Mouse (Mus musculus): ENCODE measurements around the gene Ano7. TPM values are rescaled to one million over a fixed set of nuclear protein-coding genes. Genes with fewer than 3 reads are reported as not detected.

Ano7 gene
- polyA plus RNA-seq (2011; ENCODE audit: insufficient read length, low read depth, missing spikeins) = 0.23 and 0.40 TPM in 2 replicates

DNA sequence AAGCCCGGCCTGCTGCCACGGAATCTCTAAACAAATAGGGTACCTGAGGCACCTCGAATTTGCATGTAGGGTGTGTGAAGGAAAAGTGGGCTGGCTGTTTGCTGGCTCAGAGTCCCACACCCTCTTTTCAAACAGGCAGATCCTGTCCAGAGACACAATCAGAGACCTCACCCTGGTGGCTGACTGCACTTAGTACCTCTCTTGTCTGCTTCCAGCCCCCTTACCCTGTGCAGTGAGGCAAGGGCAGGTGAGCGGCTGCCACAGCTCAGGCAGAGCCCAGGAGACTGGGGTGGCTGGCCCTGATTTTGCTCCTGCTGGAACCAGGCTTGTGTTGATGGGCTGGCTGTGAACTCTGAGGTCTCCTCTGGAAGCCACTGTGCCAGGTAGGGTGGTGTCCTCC is at the start of gene Ano7:
Gene Ano7, plus strand, starts transcription at position 266 of the 400 bp plus-strand sequence.
- no peaks in the 10 kb centered on the region for H3K4me1 ChIP-seq (ENCODE audit: control insufficient read depth, insufficient read depth, low read length)
- no peak within 1 kb of the TSS for H3K27ac ChIP-seq (ENCODE audit: insufficient read depth, low read length)
- TF ChIP-seq POLR2A (IDR thresholded peaks at IDR 0.05; ENCODE audit: low read depth, low read length) (no peak), CTCF (IDR thresholded peaks at IDR 0.05; ENCODE audit: borderline replicate concordance, insufficient read depth, low read length) (no peak)
- H3K4me3 ChIP-seq (ENCODE audit: insufficient read depth, low read length) = no peak within 1 kb of the TSS

DNA sequence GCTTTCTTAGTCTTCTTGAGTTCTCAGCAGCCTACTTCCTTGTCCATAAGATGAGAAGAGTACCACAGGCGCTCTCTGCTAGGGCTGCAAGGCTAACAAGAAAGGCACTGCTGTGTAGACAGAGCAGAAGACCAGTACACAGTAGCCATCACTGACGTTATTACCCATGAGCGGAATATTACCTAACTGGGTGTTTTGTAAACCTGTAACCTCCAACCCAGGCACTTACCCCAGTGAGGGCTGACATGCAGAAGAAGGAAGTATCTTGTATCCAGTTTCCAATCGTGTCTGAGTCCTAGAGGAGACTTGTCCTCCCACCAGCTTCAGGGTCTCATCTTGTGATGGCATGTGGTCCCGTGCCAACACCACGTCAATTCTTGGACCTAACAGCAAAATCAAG is 49.8 kb upstream of the Ano7 start:
- Histone ChIP-seq H3K27ac (ENCODE audit: insufficient read depth, low read length) (no peak overlapping the region), H3K4me3 (ENCODE audit: insufficient read depth, low read length) (no peak overlapping the region), H3K4me1 (ENCODE audit: control insufficient read depth, insufficient read depth, low read length) (peaks cover 3% of the 10 kb centered on the region; the same call in 1 of the 2 replicates)
- TF ChIP-seq CTCF (IDR thresholded peaks at IDR 0.05; ENCODE audit: borderline replicate concordance, insufficient read depth, low read length) = no peak
- no peak for TF ChIP-seq POLR2A (IDR thresholded peaks at IDR 0.05; ENCODE audit: low read depth, low read length)

DNA sequence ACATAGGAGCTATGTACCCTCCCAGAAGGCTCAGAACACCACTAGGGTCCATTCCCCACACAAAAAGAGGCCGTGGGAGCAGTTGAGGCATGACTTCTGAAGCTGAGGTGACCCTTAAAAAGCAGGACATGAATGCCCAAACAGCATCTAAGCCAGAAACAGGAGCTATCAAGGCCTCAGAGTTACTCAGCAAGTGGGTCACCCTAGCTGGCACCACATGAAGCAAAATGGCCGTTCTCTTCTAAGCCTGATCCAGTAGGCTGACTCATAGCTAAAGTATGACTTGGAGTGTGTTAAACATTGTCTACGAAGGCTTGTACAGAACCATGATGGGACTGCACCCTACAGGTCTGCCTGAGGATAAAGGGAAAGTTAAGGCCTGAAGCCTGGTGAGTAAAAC is 47.3 kb upstream of the Ano7 start:
- TF ChIP-seq POLR2A (IDR thresholded peaks at IDR 0.05; ENCODE audit: low read depth, low read length) = no peak
- no peak for TF ChIP-seq CTCF (IDR thresholded peaks at IDR 0.05; ENCODE audit: borderline replicate concordance, insufficient read depth, low read length)
- peaks cover 3% of the 10 kb centered on the region; the same call in 1 of the 2 replicates for H3K4me1 ChIP-seq (ENCODE audit: control insufficient read depth, insufficient read depth, low read length)
- no peak overlapping the region for H3K27ac ChIP-seq (ENCODE audit: insufficient read depth, low read length)
- no peak overlapping the region for H3K4me3 ChIP-seq (ENCODE audit: insufficient read depth, low read length)

DNA sequence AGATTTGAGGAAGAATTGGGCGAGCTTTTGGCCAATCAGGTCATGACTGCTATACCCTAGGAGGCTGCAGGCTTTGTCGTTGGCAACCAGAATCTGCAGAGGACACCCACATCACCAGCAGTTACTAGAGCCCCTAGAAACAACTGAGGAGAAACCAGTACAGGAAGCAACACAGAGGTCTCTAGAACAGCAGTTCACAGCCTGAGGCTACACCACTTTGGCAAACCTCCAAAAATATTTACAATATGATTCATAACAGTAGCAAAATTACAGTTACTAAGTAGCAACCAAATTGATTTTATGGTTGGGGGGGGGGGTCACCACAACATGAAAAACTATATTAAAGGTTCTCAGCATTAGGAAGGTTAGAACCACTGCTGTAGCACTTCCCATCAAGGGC is 39.1 kb upstream of the Ano7 start:
- TF ChIP-seq POLR2A (IDR thresholded peaks at IDR 0.05; ENCODE audit: low read depth, low read length) (no peak), CTCF (IDR thresholded peaks at IDR 0.05; ENCODE audit: borderline replicate concordance, insufficient read depth, low read length) (no peak)
- H3K4me3 ChIP-seq (ENCODE audit: insufficient read depth, low read length) = no peak overlapping the region
- peaks cover 9% of the 10 kb centered on the region for H3K4me1 ChIP-seq (ENCODE audit: control insufficient read depth, insufficient read depth, low read length)
- no peak overlapping the region for H3K27ac ChIP-seq (ENCODE audit: insufficient read depth, low read length)

DNA sequence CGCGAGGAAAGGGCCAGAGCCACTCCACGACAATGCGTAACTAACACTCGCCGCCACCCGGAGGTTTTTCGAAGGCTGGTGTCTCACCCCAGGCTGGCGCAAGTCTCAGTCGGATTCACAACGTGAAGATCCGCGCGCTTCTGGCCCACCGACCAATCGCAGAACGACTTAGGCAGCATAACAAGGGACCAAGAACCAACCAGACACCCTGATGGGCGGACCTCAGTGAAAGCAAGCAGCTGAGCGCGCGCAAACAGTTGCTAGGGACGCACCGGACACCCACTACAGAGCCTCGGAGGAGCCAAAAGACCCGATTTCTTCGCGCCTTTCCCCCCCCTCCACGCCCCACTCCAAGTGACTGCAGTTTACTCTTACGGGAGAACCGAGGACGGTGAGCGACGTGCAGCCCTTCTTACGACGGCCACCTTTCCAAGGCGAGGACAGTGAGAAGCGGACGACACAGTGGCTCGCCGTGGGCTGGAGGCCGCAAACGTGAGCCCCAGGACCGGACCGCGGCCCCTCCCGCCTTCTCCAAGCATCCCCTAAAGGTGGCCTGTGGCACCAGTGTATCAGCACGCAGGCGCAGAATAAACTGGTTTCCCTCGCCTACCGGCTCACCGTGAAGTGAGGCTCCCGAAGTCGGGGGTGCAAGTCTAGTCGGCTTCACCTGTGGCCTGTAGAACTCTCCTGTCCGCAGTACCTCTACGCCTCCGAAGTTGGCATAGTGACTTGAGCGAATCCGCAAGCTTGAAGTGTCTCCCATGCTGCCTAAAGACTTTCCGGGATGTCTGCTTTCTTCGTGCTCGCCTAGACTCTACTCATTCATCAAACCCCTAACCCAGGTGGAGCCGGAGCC is 30.9 kb upstream of the Ano7 start, which contains the start of the genes Ppp1r7 and Pask:
Gene Ppp1r7, plus strand, starts transcription at position 207 of the 856 bp plus-strand sequence.
Gene Pask, minus strand, starts transcription at position 835 of the 856 bp plus-strand sequence.
- TF ChIP-seq CTCF (IDR thresholded peaks at IDR 0.05; ENCODE audit: borderline replicate concordance, insufficient read depth, low read length) (no peak), POLR2A (IDR thresholded peaks at IDR 0.05; ENCODE audit: low read depth, low read length) (peak; percentile 24; the same call in 1 of the 2 replicates)
- Histone ChIP-seq H3K27ac (ENCODE audit: insufficient read depth, low read length) (no peak within 1 kb of the TSS), H3K4me1 (ENCODE audit: control insufficient read depth, insufficient read depth, low read length) (peaks cover 3% of the 10 kb centered on the region; the same call in 1 of the 2 replicates), H3K4me3 (ENCODE audit: insufficient read depth, low read length) (peak within 1 kb of the TSS; percentile 93)

DNA sequence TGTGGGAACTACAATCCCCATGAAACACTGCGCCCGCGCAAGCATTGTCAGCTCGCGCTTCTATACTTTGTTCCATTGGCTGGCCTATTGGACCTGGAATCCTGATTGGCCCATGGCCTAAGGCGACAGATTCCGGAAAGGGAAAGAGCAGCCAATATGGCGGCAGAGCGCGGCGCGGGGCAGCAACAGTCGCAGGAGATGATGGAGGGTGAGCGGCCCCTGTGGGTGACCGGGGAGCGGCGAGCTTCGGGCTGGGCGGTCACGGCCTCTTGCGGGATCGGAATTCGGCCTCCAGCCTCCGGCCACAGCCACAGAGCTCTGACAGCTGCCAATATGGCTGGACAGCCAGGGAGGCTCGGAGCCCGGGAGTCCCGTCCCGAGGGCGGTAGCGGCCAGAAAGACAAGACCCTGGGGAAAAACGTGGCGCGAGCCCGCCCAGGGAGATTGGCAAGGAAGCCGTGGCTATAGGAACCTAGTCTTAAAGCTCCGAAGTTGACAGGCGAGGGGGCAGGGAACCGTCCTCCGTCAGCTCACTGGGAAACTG is 30.2 kb upstream of the Ano7 start:
- peaks cover 3% of the 10 kb centered on the region; the same call in 1 of the 2 replicates for H3K4me1 ChIP-seq (ENCODE audit: control insufficient read depth, insufficient read depth, low read length)
- TF ChIP-seq CTCF (IDR thresholded peaks at IDR 0.05; ENCODE audit: borderline replicate concordance, insufficient read depth, low read length) = no peak
- TF ChIP-seq POLR2A (IDR thresholded peaks at IDR 0.05; ENCODE audit: low read depth, low read length) = peak; percentile 80
- peak overlapping the region; percentile 93 for H3K4me3 ChIP-seq (ENCODE audit: insufficient read depth, low read length)
- H3K27ac ChIP-seq (ENCODE audit: insufficient read depth, low read length) = no peak overlapping the region

DNA sequence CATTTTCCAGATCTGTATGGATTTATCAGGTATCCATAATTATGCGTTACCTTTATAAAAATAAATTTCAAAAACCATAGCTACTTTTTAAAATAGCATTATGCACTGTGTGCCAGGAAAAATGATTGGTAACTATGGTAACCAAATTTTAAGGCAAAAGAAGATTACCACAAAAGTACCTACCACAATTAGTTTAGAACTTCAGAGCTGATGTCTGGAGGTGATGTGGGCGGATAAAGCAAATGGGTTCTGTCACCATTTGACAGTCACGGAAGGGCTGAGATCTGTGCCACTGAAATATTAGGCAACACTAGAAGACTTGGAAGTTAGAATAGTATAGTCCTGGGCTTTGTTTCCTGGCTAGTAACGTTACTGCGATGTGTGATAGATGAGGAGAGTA is 26.6 kb upstream of the Ano7 start:
- no peak for TF ChIP-seq CTCF (IDR thresholded peaks at IDR 0.05; ENCODE audit: borderline replicate concordance, insufficient read depth, low read length)
- no peak for TF ChIP-seq POLR2A (IDR thresholded peaks at IDR 0.05; ENCODE audit: low read depth, low read length)
- Histone ChIP-seq H3K27ac (ENCODE audit: insufficient read depth, low read length) (no peak overlapping the region), H3K4me1 (ENCODE audit: control insufficient read depth, insufficient read depth, low read length) (peaks cover 3% of the 10 kb centered on the region; the same call in 1 of the 2 replicates), H3K4me3 (ENCODE audit: insufficient read depth, low read length) (no peak overlapping the region)

DNA sequence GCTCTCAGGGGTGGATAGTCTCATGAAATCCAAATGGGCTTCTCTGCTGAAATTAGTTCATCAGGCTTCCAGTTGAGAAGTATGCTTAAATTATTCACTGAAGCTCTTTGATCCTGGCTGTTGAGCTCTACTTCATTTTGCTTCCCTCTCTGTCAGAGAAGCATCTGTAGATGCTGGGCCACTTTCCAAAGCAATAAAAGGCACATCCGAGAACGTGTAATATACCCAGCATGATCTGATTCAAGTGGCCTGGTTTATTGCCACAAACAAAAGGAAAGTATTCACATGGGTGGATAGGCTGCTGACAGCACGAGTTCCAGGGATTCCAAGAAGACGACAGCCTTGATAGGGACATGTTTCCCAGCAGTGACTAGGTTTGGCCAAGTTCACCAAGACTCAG is 24.0 kb upstream of the Ano7 start:
- Histone ChIP-seq H3K27ac (ENCODE audit: insufficient read depth, low read length) (no peak overlapping the region), H3K4me1 (ENCODE audit: control insufficient read depth, insufficient read depth, low read length) (no peaks in the 10 kb centered on the region), H3K4me3 (ENCODE audit: insufficient read depth, low read length) (no peak overlapping the region)
- no peak for TF ChIP-seq CTCF (IDR thresholded peaks at IDR 0.05; ENCODE audit: borderline replicate concordance, insufficient read depth, low read length)
- TF ChIP-seq POLR2A (IDR thresholded peaks at IDR 0.05; ENCODE audit: low read depth, low read length) = no peak

DNA sequence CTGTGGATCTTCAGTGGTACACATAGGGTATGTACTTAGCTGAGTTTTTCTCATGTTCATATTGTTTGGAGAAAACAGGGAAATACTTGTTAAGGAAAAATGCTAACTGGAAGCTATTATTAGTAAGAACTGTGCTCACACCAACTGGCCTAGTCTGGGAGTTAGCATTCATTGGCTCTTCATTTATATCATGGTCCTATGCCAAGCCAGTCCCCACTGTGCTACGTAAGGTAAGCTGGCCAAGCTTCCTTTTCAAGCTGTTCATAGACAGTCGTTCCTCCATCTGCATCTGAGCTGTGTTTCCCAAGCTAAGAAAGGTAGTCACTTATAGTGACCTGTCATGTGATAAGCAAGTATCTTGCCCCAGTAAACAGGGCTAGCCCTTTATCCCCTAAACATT is 21.0 kb upstream of the Ano7 start:
- no peak overlapping the region for H3K27ac ChIP-seq (ENCODE audit: insufficient read depth, low read length)
- TF ChIP-seq POLR2A (IDR thresholded peaks at IDR 0.05; ENCODE audit: low read depth, low read length) (no peak), CTCF (IDR thresholded peaks at IDR 0.05; ENCODE audit: borderline replicate concordance, insufficient read depth, low read length) (no peak)
- H3K4me3 ChIP-seq (ENCODE audit: insufficient read depth, low read length) = no peak overlapping the region
- no peaks in the 10 kb centered on the region for H3K4me1 ChIP-seq (ENCODE audit: control insufficient read depth, insufficient read depth, low read length)

DNA sequence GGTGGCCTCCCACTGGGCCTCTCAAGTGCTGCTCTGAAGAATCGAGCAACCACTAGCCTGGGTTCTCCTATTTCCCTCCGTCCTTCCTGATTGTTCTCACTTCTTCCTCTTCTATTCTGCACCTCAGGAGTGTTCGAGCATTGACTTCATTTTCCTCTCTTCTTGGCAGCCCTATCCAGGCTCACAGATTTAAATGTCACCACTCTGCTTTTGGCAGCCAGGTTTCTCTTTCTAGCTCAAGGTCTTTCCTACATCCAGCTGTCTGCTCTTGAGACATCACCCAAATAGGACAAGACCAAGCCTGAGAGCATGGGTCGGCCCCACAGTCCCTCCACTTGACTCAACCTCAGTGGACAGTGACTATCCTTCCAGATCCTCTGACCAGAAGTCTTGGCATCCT is 11.1 kb upstream of the Ano7 start:
- Histone ChIP-seq H3K27ac (ENCODE audit: insufficient read depth, low read length) (no peak overlapping the region), H3K4me1 (ENCODE audit: control insufficient read depth, insufficient read depth, low read length) (no peaks in the 10 kb centered on the region)
- no peak for TF ChIP-seq CTCF (IDR thresholded peaks at IDR 0.05; ENCODE audit: borderline replicate concordance, insufficient read depth, low read length)
- no peak for TF ChIP-seq POLR2A (IDR thresholded peaks at IDR 0.05; ENCODE audit: low read depth, low read length)

More for the DNA sequence above, 11.1 kb upstream of the Ano7 start:
- H3K4me3 ChIP-seq (ENCODE audit: insufficient read depth, low read length) = no peak overlapping the region

All from embryonic fibroblast, embryonic 13.5 days (primary cell).